Mouse (Mus musculus) lung, adult 2 months (tissue): ENCODE data around the gene Chd2.
"Not testable (repeated sequence)": the region's sequence is repeated elsewhere in the genome, so short reads cannot be mapped to it uniquely, and the experiment has no call there.

ENCODE experiments used
- CTCF ChIP-seq: fragments of 200-500 bp; IDR thresholded peaks from 2 replicates; pipeline ENCODE4 v1.5.1; 2011; ENCODE audit warnings: mild to moderate bottlenecking, low read length, control low read depth; ENCODE audit not compliant: insufficient read depth
- POLR2A ChIP-seq: fragments of 200-500 bp; IDR thresholded peaks from 2 replicates; pipeline ENCODE4 v1.6.1; 2011; ENCODE audit warnings: low read depth, mild to moderate bottlenecking, control low read depth, low read length, borderline replicate concordance; ENCODE audit errors: extremely low read depth

GRCm38 (mm10) chr7:73518373-73518980 is 23.2 kb downstream of the Chd2 start:
- not testable (repeated sequence) for TF ChIP-seq POLR2A, CTCF
